Mouse (Mus musculus): ENCODE data around the gene Gm2a.

DNA sequence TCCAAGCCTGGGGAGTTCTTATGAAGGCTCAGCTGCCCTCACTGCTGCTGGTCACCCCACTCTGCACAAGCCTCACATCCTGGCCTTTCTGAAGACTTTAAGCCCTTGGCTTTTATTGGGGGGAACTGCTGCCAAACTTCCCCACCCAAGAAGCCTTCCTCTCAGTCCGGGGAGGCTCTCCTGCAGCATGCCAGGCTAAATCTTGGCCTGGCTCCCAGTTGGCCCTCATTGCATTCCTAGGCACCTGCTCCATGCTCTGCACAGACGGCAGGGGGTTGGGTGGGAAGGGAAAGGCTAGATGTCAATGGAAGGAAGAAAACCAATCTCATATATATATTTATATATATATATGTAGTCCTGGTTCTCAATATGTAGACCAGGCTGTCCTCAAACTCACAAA lies 22.3 kb upstream of the Gm2a start:
- TF ChIP-seq CHD2 (IDR thresholded peaks at IDR 0.05; ENCODE audit: low read length) (no peak), EP300 (IDR thresholded peaks at IDR 0.05; ENCODE audit: low read depth in 1 of 2, low read length in 2 of 2) (no peak), MAFK (IDR thresholded peaks at IDR 0.05; ENCODE audit: borderline replicate concordance, low read depth, low read length) (no peak), CTCF (IDR thresholded peaks at IDR 0.05 in 2 of 3, conservative IDR thresholded peaks at IDR 0.05 in 1 of 3; ENCODE audit: control insufficient read depth in 1 of 3, insufficient read depth in 1 of 3, low read depth in 2 of 3, low read length in 3 of 3, poor library complexity in 1 of 3, severe bottlenecking in 1 of 3) (no peak), NRF1 (IDR thresholded peaks at IDR 0.05; ENCODE audit: insufficient read depth, low read depth, low read length, poor library complexity, severe bottlenecking) (no peak), JUND (IDR thresholded peaks at IDR 0.05; ENCODE audit: low read depth, low read length) (no peak), POLR2A (IDR thresholded peaks at IDR 0.05; ENCODE audit: control insufficient read depth in 1 of 2, insufficient read depth in 1 of 2, low read depth in 1 of 2, low read length in 2 of 2, poor library complexity in 1 of 2) (no peak), MEF2A (IDR thresholded peaks at IDR 0.05; ENCODE audit: extremely low read depth, insufficient replicate concordance, low read depth, low read length, poor library complexity, severe bottlenecking) (no peak), GABPA (IDR thresholded peaks at IDR 0.05; ENCODE audit: low read depth, low read length) (no peak)
